Mouse (Mus musculus) urinary bladder, adult 2 months (tissue): ENCODE results near the gene Man2b2. TPM values are rescaled to one million over a fixed set of nuclear protein-coding genes. Genes with fewer than 3 reads are reported as not detected.

Experiments used
- DNase-seq: peaks from one replicate; pipeline ENCODE4 v3.0.0; 2022; ENCODE audit warnings: low spot score
- polyA plus RNA-seq: library from polyadenylated mRNA; depleted of rRNA; stranded (reverse); fragments of >200 nt; gene quantifications from 2 replicates; pipeline ENCODE4 v1.2.3, GENCODE M21; 2012; rRNA removed

Man2b2 gene
- polyA plus RNA-seq, 1 experiment: 42.0 TPM

GRCm38 (mm10) chr5:36766958-36767703, 63.3 kb downstream of the Man2b2 start:
- no peak for DNase-seq

DNA sequence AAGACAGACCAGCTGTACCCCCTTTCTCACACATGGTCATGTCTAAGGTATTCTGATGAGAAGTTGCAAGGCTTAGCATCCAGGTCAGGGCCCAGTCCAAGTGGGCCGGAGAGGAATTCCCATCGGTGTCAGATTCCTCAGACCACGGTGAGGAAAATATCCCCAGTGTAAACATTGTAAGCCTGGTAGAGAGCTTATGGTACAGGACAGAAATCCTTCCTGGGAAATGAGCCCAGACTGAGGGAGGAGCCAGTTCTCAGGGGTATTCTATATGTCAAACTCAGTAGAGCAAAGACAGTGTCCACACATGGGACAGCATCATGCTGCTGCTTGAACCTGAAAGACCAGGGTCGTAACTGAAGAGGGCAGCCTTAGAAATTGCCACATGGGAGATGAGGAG, 70.6 kb downstream of the Man2b2 start:
- DNase-seq: no peak

GRCm38 (mm10) chr5:36757033-36757432, 73.4 kb downstream of the Man2b2 start:
- no peak for DNase-seq

Other genes with a start within 250 kb of the Man2b2 start
- gene Tbc1d14, start 237.4 kb downstream of the Man2b2 start, polyA plus RNA-seq: 22.2 and 22.5 TPM in 2 replicates
- gene D5Ertd579e, start 134.6 kb downstream of the Man2b2 start, polyA plus RNA-seq: 27.9 and 35.3 TPM in 2 replicates
- 19.0 and 26.2 TPM in 2 replicates for gene Bloc1s4, start 82.0 kb downstream of the Man2b2 start, polyA plus RNA-seq
- gene Mrfap1, start 33.9 kb downstream of the Man2b2 start, polyA plus RNA-seq: 181 and 226 TPM in 2 replicates
- 0.11 and 0.12 TPM in 2 replicates for gene Ppp2r2c, start 37.9 kb upstream of the Man2b2 start, polyA plus RNA-seq
- 14.2 and 24.8 TPM in 2 replicates for gene Wfs1, start 158.6 kb upstream of the Man2b2 start, polyA plus RNA-seq